Mouse (Mus musculus) cortical plate, adult 2 months (tissue): ENCODE measurements around the gene Hist1h3d.

Source experiments
- CTCF ChIP-seq: fragments of 200-500 bp; IDR thresholded peaks from 2 replicates; pipeline ENCODE4 v1.5.1; 2011; ENCODE audit warnings: mild to moderate bottlenecking, control low read depth, low read length; ENCODE audit not compliant: insufficient read depth; ENCODE audit errors: extremely low read depth
- POLR2A ChIP-seq: fragments of 200-500 bp; IDR thresholded peaks from 2 replicates; pipeline ENCODE4 v1.6.1; 2011; ENCODE audit warnings: mild to moderate bottlenecking, low read length, control low read depth; ENCODE audit not compliant: insufficient read depth; ENCODE audit errors: extremely low read depth

DNA sequence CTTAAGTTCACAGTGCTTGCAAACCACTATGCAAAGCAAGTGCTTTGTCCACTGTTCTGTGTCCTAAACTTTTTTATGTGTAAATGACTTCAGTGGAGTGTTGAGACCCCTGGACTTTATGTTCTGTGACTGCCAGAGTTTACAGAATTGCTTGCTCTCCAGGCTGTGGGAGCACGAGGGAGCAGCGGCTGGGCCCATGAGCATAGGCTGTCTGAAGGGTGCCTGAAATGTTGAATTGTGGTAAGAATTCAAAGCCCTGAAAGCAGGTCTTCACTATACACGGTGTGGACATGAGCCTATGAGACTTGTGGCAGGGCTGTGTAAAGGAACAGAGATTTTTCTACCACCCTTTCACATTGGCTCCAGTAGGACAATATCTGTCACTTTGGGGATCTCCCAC lies 36.1 kb downstream of the Hist1h3d start:
- TF ChIP-seq POLR2A (no peak), CTCF (no peak)
